26 mouse cellular contexts compared by ENCODE assay signal in the genomic region with DNA sequence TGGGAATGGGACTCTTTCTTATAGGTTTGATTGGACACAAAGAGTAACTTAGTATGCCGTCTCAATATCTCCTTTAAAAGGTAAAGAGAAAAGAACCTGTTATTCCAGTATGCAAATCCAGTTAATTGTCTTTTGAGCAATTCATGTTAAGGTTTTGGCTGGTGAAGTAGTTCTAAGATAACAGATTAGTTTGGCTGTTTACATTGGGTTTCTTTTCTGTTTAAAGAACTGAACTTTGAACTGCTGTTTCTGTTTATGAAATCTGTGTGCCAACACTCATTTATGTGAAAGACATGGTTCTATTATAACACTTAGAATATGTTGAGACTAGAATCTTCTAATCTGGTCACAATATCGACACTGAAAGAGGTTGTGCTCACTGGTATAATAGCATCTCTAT.
"Had no signal": no experiment of that assay in that cellular context is flagged by ENCODE, and none has a peak within 500 bp of the region (broad histone marks: within the 10 kb centered on the region; RNA-seq: fewer than 3 reads in every experiment).

No protein-coding gene starts in this region.

- H3K4me3 ChIP-seq: heart, embryonic 10.5 days; heart, embryonic 12.5 days; hindbrain, embryonic 10.5 days; hindbrain, embryonic 12.5 days; kidney, embryonic 15.5 days; layer of hippocampus, adult 2 months; left cerebral cortex, adult 2 months; limb, embryonic 10.5 days; limb, embryonic 12.5 days; liver, embryonic 13.5 days; liver, embryonic 15.5 days had no signal

- H3K36me3 ChIP-seq: heart, embryonic 10.5 days; heart, embryonic 12.5 days; hindbrain, embryonic 10.5 days; hindbrain, embryonic 12.5 days; kidney, embryonic 15.5 days; limb, embryonic 10.5 days; limb, embryonic 12.5 days; liver, embryonic 13.5 days; liver, embryonic 15.5 days had no signal

- H3K27me3 ChIP-seq: heart, embryonic 12.5 days; hindbrain, embryonic 12.5 days; kidney, embryonic 15.5 days; limb, embryonic 12.5 days; liver, embryonic 13.5 days; liver, embryonic 15.5 days had no signal

- H3K27ac ChIP-seq: heart, embryonic 10.5 days; hindbrain, embryonic 10.5 days; hindbrain, embryonic 12.5 days; hindbrain, embryonic 14.5 days; kidney, embryonic 15.5 days; kidney, postnatal 0 days; layer of hippocampus, adult 2 months; left cerebral cortex, adult 2 months; limb, embryonic 10.5 days; limb, embryonic 12.5 days; liver, embryonic 13.5 days; liver, embryonic 15.5 days had no signal

- H3K9ac ChIP-seq: heart, embryonic 12.5 days; hindbrain, embryonic 12.5 days; hindbrain, embryonic 14.5 days; kidney, embryonic 15.5 days; limb, embryonic 12.5 days; liver, embryonic 13.5 days; liver, embryonic 15.5 days; liver, postnatal 0 days had no signal

- H3K4me1 ChIP-seq: heart, embryonic 10.5 days; heart, embryonic 12.5 days; hindbrain, embryonic 10.5 days; hindbrain, embryonic 12.5 days; kidney, embryonic 15.5 days; limb, embryonic 10.5 days; limb, embryonic 12.5 days; liver, embryonic 13.5 days; liver, embryonic 15.5 days had no signal

- H3K4me2 ChIP-seq: heart, embryonic 12.5 days; hindbrain, embryonic 12.5 days; hindbrain, embryonic 14.5 days; kidney, embryonic 15.5 days; limb, embryonic 12.5 days; liver, embryonic 13.5 days; liver, embryonic 15.5 days had no signal

- DNase-seq: gastrocnemius, postnatal 14 days; heart, adult 18-20 months; heart, postnatal 10 days; heart, postnatal 4 days; kidney, adult 11 months; kidney, adult 2 months; kidney, adult 9 months; kidney, postnatal 14 days; kidney, postnatal 36 days; liver; liver, embryonic 13.5 days; liver, postnatal 0 days had no signal

- ATAC-seq: hindbrain, embryonic 16.5 days; inflammation-experienced regulatory T-cells, adult 6 months; liver, postnatal 0 days had no signal

- H3K9me3 ChIP-seq: heart, embryonic 10.5 days; heart, embryonic 12.5 days; hindbrain, embryonic 10.5 days; hindbrain, embryonic 12.5 days; kidney, embryonic 15.5 days; limb, embryonic 10.5 days; limb, embryonic 12.5 days; liver, embryonic 13.5 days; liver, embryonic 15.5 days had no signal
